Mouse (Mus musculus) MEL (cell line): ENCODE data around the gene Foxr1.
"Not testable (repeated sequence)": the region's sequence is repeated elsewhere in the genome, so short reads cannot be mapped to it uniquely, and the experiment has no call there.

Experiments used
- CHD2 ChIP-seq: IDR thresholded peaks from 2 replicates; pipeline ENCODE4 v1.6.1; 2011; ENCODE audit warnings: low read length, improper control_type of control experiment
- CTCF ChIP-seq, 3 experiments: IDR thresholded peaks in 2 of 3; conservative IDR thresholded peaks in 1 of 3; 2 replicates each; pipeline ENCODE4 v1.5.1; 2011 to 2012; ENCODE audit warnings: low read length in 3 of 3, low read depth in 2 of 3, mild to moderate bottlenecking in 2 of 3, improper control_type of control experiment in 1 of 3, inconsistent platforms in 1 of 3, mixed read lengths in 1 of 3, moderate library complexity in 1 of 3; ENCODE audit not compliant: control insufficient read depth in 1 of 3, insufficient read depth in 1 of 3, poor library complexity in 1 of 3, severe bottlenecking in 1 of 3
- ETS1 ChIP-seq: IDR thresholded peaks from 2 replicates; pipeline ENCODE4 v1.6.1; 2012; ENCODE audit warnings: low read depth, mild to moderate bottlenecking, inconsistent platforms, low read length, improper control_type of control experiment, moderate library complexity
- GATA1 ChIP-seq: IDR thresholded peaks from 2 replicates; pipeline ENCODE4 v1.6.1; 2011; ENCODE audit warnings: low read depth, low read length, improper control_type of control experiment
- KAT2A ChIP-seq: conservative IDR thresholded peaks from 2 replicates; pipeline ENCODE4 v1.6.1; 2012; ENCODE audit warnings: low read depth, low read length, improper control_type of control experiment, inconsistent platforms
- MAZ ChIP-seq: IDR thresholded peaks from 2 replicates; pipeline ENCODE4 v1.6.1; 2012; ENCODE audit warnings: low read depth, mild to moderate bottlenecking, inconsistent platforms, low read length, improper control_type of control experiment
- MYB ChIP-seq: IDR thresholded peaks from 2 replicates; pipeline ENCODE4 v1.6.1; 2011; ENCODE audit warnings: mild to moderate bottlenecking, low read depth, low read length, improper control_type of control experiment
- NRF1 ChIP-seq: IDR thresholded peaks from 2 replicates; pipeline ENCODE4 v1.6.1; 2014; ENCODE audit warnings: low read depth, mild to moderate bottlenecking, inconsistent platforms, low read length, improper control_type of control experiment, moderate library complexity; ENCODE audit not compliant: poor library complexity, insufficient read depth, severe bottlenecking
- POLR2A ChIP-seq, 2 experiments: IDR thresholded peaks; 2 replicates each; pipeline ENCODE4 v1.6.1; 2011 to 2012; ENCODE audit warnings: low read length in 2 of 2, mild to moderate bottlenecking in 2 of 2, control low read depth in 1 of 2, improper control_type of control experiment in 1 of 2, low read depth in 1 of 2, moderate library complexity in 1 of 2; ENCODE audit not compliant: control insufficient read depth in 1 of 2, insufficient read depth in 1 of 2, poor library complexity in 1 of 2
- POLR2AphosphoS2 ChIP-seq: IDR thresholded peaks from 2 replicates; pipeline ENCODE4 v1.6.1; 2011; ENCODE audit warnings: low read length, improper control_type of control experiment
- SIN3A ChIP-seq: IDR thresholded peaks from 2 replicates; pipeline ENCODE4 v1.6.1; 2012; ENCODE audit warnings: low read length, improper control_type of control experiment, inconsistent platforms
- SMC3 ChIP-seq: IDR thresholded peaks from 2 replicates; pipeline ENCODE4 v1.6.1; 2011; ENCODE audit warnings: low read depth, low read length, improper control_type of control experiment
- TAL1 ChIP-seq: IDR thresholded peaks from 2 replicates; pipeline ENCODE4 v1.6.1; 2012; ENCODE audit warnings: mild to moderate bottlenecking, inconsistent platforms, low read length, moderate library complexity, mixed read lengths
- ZC3H11A ChIP-seq: IDR thresholded peaks from 2 replicates; pipeline ENCODE4 v1.6.1; 2012; ENCODE audit warnings: low read depth, mild to moderate bottlenecking, inconsistent platforms, low read length, improper control_type of control experiment

- TF ChIP-seq CTCF (IDR thresholded peaks at IDR 0.05 in 2 of 3, conservative IDR thresholded peaks at IDR 0.05 in 1 of 3; ENCODE audit: control insufficient read depth in 1 of 3, insufficient read depth in 1 of 3, low read depth in 2 of 3, low read length in 3 of 3, poor library complexity in 1 of 3, severe bottlenecking in 1 of 3); SIN3A; CHD2; GATA1; SMC3; POLR2A (IDR thresholded peaks at IDR 0.05; ENCODE audit: control insufficient read depth in 1 of 2, insufficient read depth in 1 of 2, low read depth in 1 of 2, low read length in 2 of 2, poor library complexity in 1 of 2); ZC3H11A; TAL1; POLR2AphosphoS2; KAT2A; NRF1; MAZ; ETS1; MYB: not testable (repeated sequence)
These were observed 3.6 kb upstream of the Foxr1 start for GRCm38 (mm10) chr9:44444402-44445025.
